Mouse (Mus musculus): Measurements from ENCODE around the gene Ppp1r3f. TPM values are rescaled to one million over a fixed set of nuclear protein-coding genes. Genes with fewer than 3 reads are reported as not detected.
A peak's percentile ranks its signal among the peaks of the same experiment; 100 is the strongest.

Ppp1r3f gene
- 0.24 and 2.3 TPM in 2 replicates for polyA plus RNA-seq (2012; ENCODE audit: insufficient read depth, insufficient read length, missing spikeins)

DNA sequence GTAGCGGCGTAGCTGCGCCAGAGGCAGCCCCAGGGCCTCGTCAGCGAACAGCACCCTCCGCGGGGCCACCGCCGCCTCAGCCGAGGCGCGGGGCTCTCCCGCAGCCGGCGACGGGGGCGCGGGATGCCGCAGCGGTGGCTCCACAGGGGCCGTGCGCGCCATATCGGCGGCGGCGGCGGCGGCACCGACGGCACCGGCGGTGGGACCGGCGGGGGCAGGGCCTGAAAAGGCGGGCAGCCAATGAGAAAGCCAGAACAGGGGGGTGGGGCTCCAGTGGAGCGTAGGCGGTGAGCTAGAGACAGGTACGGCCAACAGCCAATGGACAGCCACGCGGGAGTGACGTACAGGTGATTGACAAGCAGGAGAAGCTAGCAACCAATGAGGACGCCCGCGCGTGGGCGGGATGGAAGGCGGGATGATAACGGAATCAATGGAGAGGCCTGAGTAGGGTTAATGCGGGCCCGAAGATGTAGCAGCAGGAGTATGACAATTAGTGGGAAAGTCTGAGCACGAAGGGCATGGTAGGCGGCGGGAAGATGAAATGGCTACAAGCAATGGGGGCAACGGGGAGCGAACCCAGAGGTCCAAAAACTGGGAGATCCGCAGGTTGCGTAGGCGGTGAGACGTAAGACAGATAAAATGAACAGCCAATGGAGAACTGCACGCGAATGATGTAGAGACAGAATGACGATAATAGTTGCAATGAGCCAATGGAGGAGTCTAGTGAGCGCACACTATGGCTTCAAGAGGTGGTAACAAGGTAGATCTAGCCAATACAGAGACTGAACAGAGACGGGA is at the start of gene Ppp1r3f:
Gene Ppp1r3f (minus strand): TSS at position 197 of the 798 bp plus-strand sequence.
- no peak for TF ChIP-seq CTCF (IDR thresholded peaks at IDR 0.05; ENCODE audit: low read depth, low read length)
- TF ChIP-seq POLR2A (IDR thresholded peaks at IDR 0.05; ENCODE audit: borderline replicate concordance, low read depth, low read length), result no peak
- Histone ChIP-seq H3K4me3 (ENCODE audit: insufficient read depth, low read length) (peak within 1 kb of the TSS; percentile 71), H3K4me1 (ENCODE audit: control insufficient read depth, insufficient read depth, low read length) (peaks cover 25% of the 10 kb centered on the region), H3K27ac (ENCODE audit: insufficient read depth, low read depth, low read length) (peak within 1 kb of the TSS; percentile 66)

DNA sequence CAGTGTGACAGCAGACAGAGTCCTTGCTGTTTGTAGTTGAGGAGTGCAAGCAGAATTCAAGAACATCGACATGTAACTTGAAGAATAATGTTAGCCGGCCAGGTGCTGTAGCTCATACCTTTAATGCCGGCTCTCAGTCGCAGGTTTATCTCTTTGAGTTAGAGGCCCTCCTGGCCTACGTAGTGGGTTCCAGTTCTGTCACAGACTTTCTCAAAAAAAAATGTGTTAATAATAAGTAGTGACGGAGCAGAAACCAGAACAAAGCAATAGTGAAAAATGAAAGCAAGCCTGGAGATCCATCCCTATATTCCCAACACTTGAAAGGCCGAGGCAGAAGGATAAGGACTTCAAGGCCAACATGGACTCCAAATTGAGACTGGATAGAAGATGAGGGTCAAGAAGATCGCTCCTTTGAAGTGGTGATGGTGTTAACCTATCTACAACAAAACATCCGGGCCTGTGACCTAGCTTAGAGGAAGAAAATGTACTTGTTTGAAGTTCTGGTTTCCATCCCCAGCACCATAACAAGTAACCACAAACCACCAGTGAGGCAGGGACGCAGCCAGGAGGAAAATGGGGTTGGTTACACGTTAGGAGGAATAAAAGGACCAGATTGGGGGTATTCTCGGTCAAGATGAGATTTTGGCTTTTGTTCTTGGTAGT is 43.9 kb upstream of the Ppp1r3f start:
- no peak overlapping the region for H3K4me3 ChIP-seq (ENCODE audit: insufficient read depth, low read length)
- no peak overlapping the region for H3K27ac ChIP-seq (ENCODE audit: insufficient read depth, low read depth, low read length)
- TF ChIP-seq POLR2A (IDR thresholded peaks at IDR 0.05; ENCODE audit: borderline replicate concordance, low read depth, low read length), result no peak
- TF ChIP-seq CTCF (IDR thresholded peaks at IDR 0.05; ENCODE audit: low read depth, low read length), result no peak

GRCm38 (mm10) chrX:7610536-7611258 is 36.6 kb upstream of the Ppp1r3f start:
- Histone ChIP-seq H3K27ac (ENCODE audit: insufficient read depth, low read depth, low read length) (no peak overlapping the region), H3K4me1 (ENCODE audit: control insufficient read depth, insufficient read depth, low read length) (peaks cover 4% of the 10 kb centered on the region; the same call in 1 of the 2 replicates), H3K4me3 (ENCODE audit: insufficient read depth, low read length) (peak overlapping the region; percentile 44)
- TF ChIP-seq POLR2A (IDR thresholded peaks at IDR 0.05; ENCODE audit: borderline replicate concordance, low read depth, low read length), result no peak
- no peak for TF ChIP-seq CTCF (IDR thresholded peaks at IDR 0.05; ENCODE audit: low read depth, low read length)

More for the DNA sequence above, 43.9 kb upstream of the Ppp1r3f start:
- no peaks in the 10 kb centered on the region for H3K4me1 ChIP-seq (ENCODE audit: control insufficient read depth, insufficient read depth, low read length)

- TF ChIP-seq CTCF (IDR thresholded peaks at IDR 0.05; ENCODE audit: low read depth, low read length) (no peak), POLR2A (IDR thresholded peaks at IDR 0.05; ENCODE audit: borderline replicate concordance, low read depth, low read length) (no peak)
Observed at GRCm38 (mm10) chrX:7610035-7610434, 36.0 kb upstream of the Ppp1r3f start.

GRCm38 (mm10) chrX:7606783-7607182 is 32.7 kb upstream of the Ppp1r3f start, which contains the start of gene Cacna1f:
TSS of gene Cacna1f (plus strand) at chrX:7607083.
- Histone ChIP-seq H3K4me3 (ENCODE audit: insufficient read depth, low read length) (no peak within 1 kb of the TSS), H3K4me1 (ENCODE audit: control insufficient read depth, insufficient read depth, low read length) (peaks cover 10% of the 10 kb centered on the region), H3K27ac (ENCODE audit: insufficient read depth, low read depth, low read length) (no peak within 1 kb of the TSS)
- TF ChIP-seq POLR2A (IDR thresholded peaks at IDR 0.05; ENCODE audit: borderline replicate concordance, low read depth, low read length) (no peak), CTCF (IDR thresholded peaks at IDR 0.05; ENCODE audit: low read depth, low read length) (no peak)

More at GRCm38 (mm10) chrX:7610035-7610434, 36.0 kb upstream of the Ppp1r3f start:
- no peak overlapping the region; the same call in 1 of the 2 replicates for H3K4me3 ChIP-seq (ENCODE audit: insufficient read depth, low read length)
- no peak overlapping the region for H3K27ac ChIP-seq (ENCODE audit: insufficient read depth, low read depth, low read length)
- peaks cover 6% of the 10 kb centered on the region; the same call in 1 of the 2 replicates for H3K4me1 ChIP-seq (ENCODE audit: control insufficient read depth, insufficient read depth, low read length)

GRCm38 (mm10) chrX:7605575-7605941 is 31.5 kb upstream of the Ppp1r3f start:
- Histone ChIP-seq H3K4me3 (ENCODE audit: insufficient read depth, low read length) (no peak overlapping the region; the same call in 1 of the 2 replicates), H3K27ac (ENCODE audit: insufficient read depth, low read depth, low read length) (no peak overlapping the region), H3K4me1 (ENCODE audit: control insufficient read depth, insufficient read depth, low read length) (peaks cover 7% of the 10 kb centered on the region)
- TF ChIP-seq POLR2A (IDR thresholded peaks at IDR 0.05; ENCODE audit: borderline replicate concordance, low read depth, low read length), result no peak
- TF ChIP-seq CTCF (IDR thresholded peaks at IDR 0.05; ENCODE audit: low read depth, low read length), result no peak

DNA sequence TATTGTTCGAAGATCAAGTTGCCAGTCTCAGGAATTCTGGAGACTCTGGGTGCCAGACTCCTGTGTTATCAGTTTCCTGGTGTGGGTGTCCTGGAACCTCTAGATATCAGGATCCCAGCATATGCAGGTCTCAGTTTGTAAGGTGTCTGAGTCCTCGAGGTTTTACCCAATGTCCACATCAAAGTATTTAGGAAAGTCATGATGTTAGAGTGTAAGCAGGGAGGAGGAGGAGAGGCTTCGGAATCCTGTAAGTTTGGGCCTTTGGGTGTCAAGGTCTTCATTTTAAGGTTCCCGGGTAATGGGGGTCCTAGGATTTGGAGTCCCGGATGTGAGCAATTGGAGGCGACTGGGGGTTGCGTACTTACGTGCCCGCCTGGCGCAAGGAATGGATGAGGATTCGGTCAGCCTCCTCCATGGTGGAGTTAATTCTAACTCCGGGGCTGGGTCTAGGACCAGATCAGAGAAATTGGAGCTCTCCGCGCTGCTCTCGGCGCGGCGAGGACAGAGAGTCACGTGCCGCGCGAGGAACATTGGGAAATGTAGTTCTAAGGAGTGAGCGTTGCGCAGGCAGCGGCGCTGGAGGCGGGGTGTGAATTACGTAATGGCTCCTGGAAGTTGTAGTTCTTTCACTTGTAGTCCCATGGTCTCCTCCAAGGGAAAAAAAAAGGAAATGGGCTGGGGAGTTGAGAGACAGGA is 30.9 kb upstream of the Ppp1r3f start, which contains the start of gene Ccdc22:
Gene Ccdc22 (minus strand): TSS at position 639 of the 696 bp plus-strand sequence.
- peak within 1 kb of the TSS; percentile 90 for H3K4me3 ChIP-seq (ENCODE audit: insufficient read depth, low read length)
- peaks cover 7% of the 10 kb centered on the region for H3K4me1 ChIP-seq (ENCODE audit: control insufficient read depth, insufficient read depth, low read length)
- no peak for TF ChIP-seq POLR2A (IDR thresholded peaks at IDR 0.05; ENCODE audit: borderline replicate concordance, low read depth, low read length)
- no peak for TF ChIP-seq CTCF (IDR thresholded peaks at IDR 0.05; ENCODE audit: low read depth, low read length)
- peak within 1 kb of the TSS; percentile 54 for H3K27ac ChIP-seq (ENCODE audit: insufficient read depth, low read depth, low read length)

DNA sequence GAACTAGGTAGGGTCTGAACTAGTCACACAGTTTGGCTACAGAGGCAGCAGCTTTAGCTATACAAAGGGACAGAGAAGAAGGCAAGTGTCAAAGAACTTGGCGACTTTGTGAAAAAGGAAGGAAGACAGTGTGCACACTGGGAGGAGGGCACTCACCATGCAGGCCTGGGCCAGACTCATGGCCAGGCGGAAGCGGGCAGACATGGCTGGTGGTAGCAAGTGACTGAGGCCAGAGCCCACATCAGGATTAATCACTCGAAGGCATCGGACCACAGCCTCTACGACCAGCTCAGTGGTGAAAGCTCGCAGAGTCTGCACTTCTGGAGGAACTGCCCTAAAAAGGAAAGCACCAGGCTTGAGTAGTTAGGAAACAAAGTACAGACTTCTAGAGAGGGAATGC is 29.9 kb upstream of the Ppp1r3f start:
- H3K27ac ChIP-seq (ENCODE audit: insufficient read depth, low read depth, low read length), result peak overlapping the region; percentile 54
- no peak for TF ChIP-seq POLR2A (IDR thresholded peaks at IDR 0.05; ENCODE audit: borderline replicate concordance, low read depth, low read length)
- no peak for TF ChIP-seq CTCF (IDR thresholded peaks at IDR 0.05; ENCODE audit: low read depth, low read length)
- peak overlapping the region; percentile 90 for H3K4me3 ChIP-seq (ENCODE audit: insufficient read depth, low read length)
- H3K4me1 ChIP-seq (ENCODE audit: control insufficient read depth, insufficient read depth, low read length), result peaks cover 7% of the 10 kb centered on the region

DNA sequence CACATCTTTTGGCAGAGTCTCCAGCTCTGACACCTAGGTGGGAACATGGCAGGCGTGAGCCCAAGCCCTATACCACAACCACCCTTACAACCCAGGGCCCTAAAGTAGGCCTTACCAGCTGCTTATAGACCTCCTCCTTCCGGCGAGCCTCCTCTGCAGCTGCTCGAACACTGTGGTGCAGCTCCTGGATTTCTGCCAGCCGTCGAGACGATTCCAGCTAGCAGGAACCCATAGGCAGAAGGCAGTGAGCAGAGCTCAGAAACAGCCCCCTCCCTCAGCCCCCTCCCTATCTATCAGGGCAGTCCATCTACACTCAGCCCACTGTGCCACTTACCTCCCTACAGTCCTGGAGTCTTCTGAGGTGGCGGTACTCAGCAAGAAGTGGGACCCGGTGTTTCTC is 21.3 kb upstream of the Ppp1r3f start:
- H3K27ac ChIP-seq (ENCODE audit: insufficient read depth, low read depth, low read length), result no peak overlapping the region
- TF ChIP-seq CTCF (IDR thresholded peaks at IDR 0.05; ENCODE audit: low read depth, low read length), result no peak
- H3K4me3 ChIP-seq (ENCODE audit: insufficient read depth, low read length), result no peak overlapping the region
- H3K4me1 ChIP-seq (ENCODE audit: control insufficient read depth, insufficient read depth, low read length), result no peaks in the 10 kb centered on the region
